Mouse (Mus musculus): ENCODE data around the gene Ptcd1. TPM values are rescaled to one million over a fixed set of nuclear protein-coding genes. Genes with fewer than 3 reads are reported as not detected.
"Not testable (repeated sequence)": the region's sequence is repeated elsewhere in the genome, so short reads cannot be mapped to it uniquely, and the experiment has no call there.

Gene Ptcd1
- polyA plus RNA-seq, 2 experiments from 2014 or later, result 7.0 to 18.0 TPM

- no peak for ATAC-seq
Measured at GRCm38 (mm10) chr5:145161361-145161760, 5.5 kb downstream of the Ptcd1 start.

- no peak for ATAC-seq
Measured at GRCm38 (mm10) chr5:145152690-145153089, 14.2 kb downstream of the Ptcd1 start.

GRCm38 (mm10) chr5:145149294-145149693 is 17.6 kb downstream of the Ptcd1 start:
- no peak for ATAC-seq

GRCm38 (mm10) chr5:145147748-145148147 is 19.2 kb downstream of the Ptcd1 start:
- no peak for ATAC-seq

- ATAC-seq, result no peak
Measured at GRCm38 (mm10) chr5:145140611-145141010, 26.3 kb downstream of the Ptcd1 start.

- peak; percentile 85 for ATAC-seq
Measured at GRCm38 (mm10) chr5:145139571-145140519, 27.1 kb downstream of the Ptcd1 start, which contains the start of the genes Pdap1 and Bud31. TSS of gene Pdap1 (minus strand) at chr5:145140238. TSS of gene Bud31 (plus strand) at chr5:145140362.

- ATAC-seq, result no peak
Measured at GRCm38 (mm10) chr5:145138836-145139235, 28.1 kb downstream of the Ptcd1 start.

GRCm38 (mm10) chr5:145133275-145133674 is 33.6 kb downstream of the Ptcd1 start:
- not testable (repeated sequence) for ATAC-seq

GRCm38 (mm10) chr5:145130995-145131394 is 35.9 kb downstream of the Ptcd1 start:
- no peak for ATAC-seq

- no peak for ATAC-seq
Measured at GRCm38 (mm10) chr5:145130191-145130590, 36.7 kb downstream of the Ptcd1 start.

- not testable (repeated sequence) for ATAC-seq
Measured at GRCm38 (mm10) chr5:145129773-145130172, 37.1 kb downstream of the Ptcd1 start.

- no peak for ATAC-seq
Measured at GRCm38 (mm10) chr5:145129124-145129523, 37.8 kb downstream of the Ptcd1 start.

- no peak for ATAC-seq
Measured at GRCm38 (mm10) chr5:145126580-145126979, 40.3 kb downstream of the Ptcd1 start.

- ATAC-seq, result no peak
Measured at GRCm38 (mm10) chr5:145123396-145123795, 43.5 kb downstream of the Ptcd1 start.

GRCm38 (mm10) chr5:145120921-145121320 is 46.0 kb downstream of the Ptcd1 start:
- ATAC-seq, result no peak

- no peak for ATAC-seq
Measured at GRCm38 (mm10) chr5:145119385-145119784, 47.5 kb downstream of the Ptcd1 start.

- no peak for ATAC-seq
Measured at GRCm38 (mm10) chr5:145118461-145118860, 48.4 kb downstream of the Ptcd1 start.

GRCm38 (mm10) chr5:145118005-145118404 is 48.9 kb downstream of the Ptcd1 start:
- no peak for ATAC-seq

GRCm38 (mm10) chr5:145116916-145117315 is 50.0 kb downstream of the Ptcd1 start:
- no peak for ATAC-seq

GRCm38 (mm10) chr5:145116316-145116715 is 50.6 kb downstream of the Ptcd1 start:
- ATAC-seq, result peak; percentile 79

- ATAC-seq, result no peak
Measured at GRCm38 (mm10) chr5:145115736-145116135, 51.2 kb downstream of the Ptcd1 start.

GRCm38 (mm10) chr5:145114606-145115473 is 52.1 kb downstream of the Ptcd1 start:
- peak; percentile 50 for ATAC-seq

- peak; percentile 10 for ATAC-seq
Measured at GRCm38 (mm10) chr5:145114071-145114605, 52.8 kb downstream of the Ptcd1 start, which contains the start of gene Arpc1b. TSS of gene Arpc1b (plus strand) at chr5:145114215.
